Mouse (Mus musculus) heart, postnatal 0 days (tissue): ENCODE results near the gene Gad1.

Experiments
- CTCF ChIP-seq: IDR thresholded peaks from 2 replicates; pipeline ENCODE4 v1.5.1; 2016; ENCODE audit warnings: antibody characterized with exemption, control low read depth, low read depth
- EP300 ChIP-seq: IDR thresholded peaks from 2 replicates; pipeline ENCODE4 v1.6.1; 2016; ENCODE audit warnings: antibody characterized with exemption, low read depth

- TF ChIP-seq CTCF (no peak), EP300 (no peak)
These were observed 1.4 kb upstream of the Gad1 start for GRCm38 (mm10) chr2:70551446-70551845.
